Mouse (Mus musculus) kidney, adult 2 months (tissue): ENCODE measurements around the gene Zbed3. TPM values are rescaled to one million over a fixed set of nuclear protein-coding genes. Genes with fewer than 3 reads are reported as not detected.

Experiments used
- DNase-seq: peaks from one replicate; pipeline ENCODE4 v3.0.0; 2021
- H3K27ac ChIP-seq: fragments of 200-500 bp; 2 replicates; pipeline ENCODE4 v1.5.1; 2012; ENCODE audit warnings: low read depth, low read length, control low read depth, inconsistent platforms; ENCODE audit not compliant: insufficient read depth
- H3K27me3 ChIP-seq: fragments of 200-500 bp; replicated peaks from 2 replicates; pipeline ENCODE4 v1.6.1; 2012; ENCODE audit warnings: mild to moderate bottlenecking, moderate library complexity, low read length, inconsistent platforms; ENCODE audit not compliant: control insufficient read depth, insufficient read depth
- H3K36me3 ChIP-seq: fragments of 200-500 bp; 2 replicates; pipeline ENCODE4 v1.6.1; 2012; ENCODE audit warnings: mild to moderate bottlenecking, moderate library complexity, low read length, inconsistent platforms; ENCODE audit not compliant: control insufficient read depth, insufficient read depth
- H3K4me1 ChIP-seq: fragments of 200-500 bp; 2 replicates; pipeline ENCODE4 v1.6.1; 2011; ENCODE audit warnings: low read length; ENCODE audit not compliant: control insufficient read depth, insufficient read depth
- H3K4me3 ChIP-seq: fragments of 200-500 bp; 2 replicates; pipeline ENCODE4 v1.5.1; 2011; ENCODE audit warnings: mild to moderate bottlenecking, low read depth, low read length, control low read depth; ENCODE audit not compliant: insufficient read depth
- CTCF ChIP-seq: fragments of 200-500 bp; conservative IDR thresholded peaks from 2 replicates; pipeline ENCODE4 v1.5.1; 2011; ENCODE audit warnings: low read depth, mild to moderate bottlenecking, control low read depth, low read length, moderate library complexity, mixed read lengths; ENCODE audit not compliant: insufficient read depth, insufficient read length
- POLR2A ChIP-seq: fragments of 200-500 bp; IDR thresholded peaks from one replicate; pipeline ENCODE4 v1.6.1; 2011; ENCODE audit warnings: low read depth, low read length, control low read depth
- WGBS: fragments of 180-500 bp; shearing (Covaris S2); methylation state at CpG from one replicate; pipeline ENCODE4 v1.1.7; 2018; 5-methylcytosine and 5-hydroxymethylcytosine counted together
- polyA plus RNA-seq: library from polyadenylated mRNA; depleted of rRNA; stranded (reverse); fragments of >200 nt; gene quantifications from 2 replicates; pipeline ENCODE4 v1.2.3, GENCODE M21; 2012

Gene Zbed3
- polyA plus RNA-seq, 1 experiment, result 44.7 TPM

GRCm38 (mm10) chr13:95325080-95325906, 1.9 kb downstream of the Zbed3 start:
- DNase-seq, result peak; percentile 88
- TF ChIP-seq CTCF, result no peak
- no peak for TF ChIP-seq POLR2A
- WGBS, result under 1% methylated on average over 62 of the region's 63 CpGs
- H3K27me3 ChIP-seq, result no peaks in the 10 kb centered on the region
- H3K27ac ChIP-seq, result peak overlapping the region; percentile 98
- H3K4me1 ChIP-seq, result peaks cover 33% of the 10 kb centered on the region
- H3K36me3 ChIP-seq, result no peaks in the 10 kb centered on the region
- H3K4me3 ChIP-seq, result peak overlapping the region; percentile 93

GRCm38 (mm10) chr13:95325907-95326550, 2.6 kb downstream of the Zbed3 start:
- peak overlapping the region; percentile 79 for H3K27ac ChIP-seq
- TF ChIP-seq CTCF (no peak), POLR2A (no peak)

GRCm38 (mm10) chr13:95326611-95327344, 3.4 kb downstream of the Zbed3 start:
- 8% methylated on average over 21 of the region's 21 CpGs for WGBS
- TF ChIP-seq CTCF, result no peak
- TF ChIP-seq POLR2A, result no peak
- peak overlapping the region; percentile 39 for H3K4me3 ChIP-seq
- DNase-seq, result peak; percentile 49
- H3K4me1 ChIP-seq, result peaks cover 26% of the 10 kb centered on the region
- no peaks in the 10 kb centered on the region for H3K36me3 ChIP-seq
- peak overlapping the region; percentile 87 for H3K27ac ChIP-seq
- H3K27me3 ChIP-seq, result no peaks in the 10 kb centered on the region

More at GRCm38 (mm10) chr13:95325907-95326550, 2.6 kb downstream of the Zbed3 start:
- peaks cover 33% of the 10 kb centered on the region for H3K4me1 ChIP-seq
- no peaks in the 10 kb centered on the region for H3K36me3 ChIP-seq
- no peaks in the 10 kb centered on the region for H3K27me3 ChIP-seq
- peak overlapping the region; percentile 93 for H3K4me3 ChIP-seq
- 4% methylated on average over 5 of the region's 5 CpGs for WGBS
- DNase-seq, result no peak

GRCm38 (mm10) chr13:95327345-95327741, 3.9 kb downstream of the Zbed3 start:
- peak overlapping the region; percentile 39 for H3K4me3 ChIP-seq
- TF ChIP-seq CTCF (no peak), POLR2A (no peak)
- H3K27ac ChIP-seq, result peak overlapping the region; percentile 87
- WGBS, result 6% methylated on average over 5 of the region's 5 CpGs
- peak; percentile 63 for DNase-seq
- H3K36me3 ChIP-seq, result no peaks in the 10 kb centered on the region
- no peaks in the 10 kb centered on the region for H3K27me3 ChIP-seq
- H3K4me1 ChIP-seq, result peaks cover 26% of the 10 kb centered on the region

- no peak overlapping the region for H3K27ac ChIP-seq
- H3K27me3 ChIP-seq, result no peaks in the 10 kb centered on the region
- H3K4me3 ChIP-seq, result no peak overlapping the region
- no peak for TF ChIP-seq CTCF
- no peak for TF ChIP-seq POLR2A
- WGBS, result 47% methylated on average over 11 of the region's 11 CpGs
- no peaks in the 10 kb centered on the region for H3K36me3 ChIP-seq
- peaks cover 24% of the 10 kb centered on the region for H3K4me1 ChIP-seq
- DNase-seq, result peak; percentile 46
Measured at GRCm38 (mm10) chr13:95328767-95329166, 5.4 kb downstream of the Zbed3 start.

GRCm38 (mm10) chr13:95330507-95330906, 7.1 kb downstream of the Zbed3 start:
- TF ChIP-seq CTCF (no peak), POLR2A (no peak)
- H3K27ac ChIP-seq, result no peak overlapping the region
- H3K27me3 ChIP-seq, result no peaks in the 10 kb centered on the region
- H3K36me3 ChIP-seq, result no peaks in the 10 kb centered on the region
- DNase-seq, result no peak
- peaks cover 24% of the 10 kb centered on the region for H3K4me1 ChIP-seq
- H3K4me3 ChIP-seq, result no peak overlapping the region
- WGBS, result 53% methylated on average over 11 of the region's 11 CpGs
